Mouse (Mus musculus): Measurements from ENCODE around the gene Gm1110. TPM values are rescaled to one million over a fixed set of nuclear protein-coding genes. Genes with fewer than 3 reads are reported as not detected.
"Not testable (repeated sequence)": the region's sequence is repeated elsewhere in the genome, so short reads cannot be mapped to it uniquely, and the experiment has no call there.

Gene Gm1110
- not detected in 2 replicates for polyA plus RNA-seq (2012)

DNA sequence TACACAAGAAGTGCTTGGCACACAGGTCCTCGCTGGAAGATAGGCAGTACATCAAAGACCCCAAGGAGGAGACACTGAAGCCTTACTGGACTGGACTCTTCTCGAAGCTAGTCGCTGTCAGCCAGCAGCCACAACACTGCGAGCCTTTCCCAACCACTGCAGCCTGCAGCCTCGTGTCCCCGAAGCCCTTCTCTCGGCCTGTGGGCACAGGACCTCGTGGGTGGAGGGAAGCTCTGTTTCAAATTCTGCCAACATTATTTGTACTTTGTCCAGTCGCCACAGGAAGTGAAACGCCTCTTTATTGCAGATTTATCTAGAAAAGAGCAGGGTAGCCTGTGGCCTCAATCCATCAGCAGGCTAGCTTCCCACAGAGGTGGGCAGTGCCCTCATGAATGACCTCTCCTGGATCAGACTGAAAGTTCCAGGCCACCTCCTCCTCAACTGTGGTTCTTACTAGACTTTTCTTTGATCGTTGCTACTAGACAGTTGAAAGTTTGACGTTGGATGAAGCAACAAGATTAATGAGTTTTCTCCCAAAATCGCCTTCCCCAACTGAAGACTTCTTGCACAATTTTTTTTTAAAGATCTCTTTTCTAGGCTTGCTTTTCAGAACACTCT lies at the start of gene Gm1110:
Gene Gm1110 (minus strand): TSS at position 203 of the 618 bp plus-strand sequence.
- Histone ChIP-seq H3K36me3 (ENCODE audit: control insufficient read depth) (no peaks in the 10 kb centered on the region), H3K4me3 (replicated peaks) (no peak within 1 kb of the TSS), H3K4me1 (ENCODE audit: control insufficient read depth) (no peaks in the 10 kb centered on the region), H3K9me3 (ENCODE audit: control insufficient read depth, low read length) (0 out of 2 replicates have a peak, but pooled peaks cover 2% of the 10 kb centered on the region), H3K27me3 (ENCODE audit: control insufficient read depth) (no peaks in the 10 kb centered on the region)
- TF ChIP-seq GATA1 (IDR thresholded peaks at IDR 0.05; ENCODE audit: low read length) (no peak), TAL1 (IDR thresholded peaks at IDR 0.05; ENCODE audit: low read length) (no peak)

DNA sequence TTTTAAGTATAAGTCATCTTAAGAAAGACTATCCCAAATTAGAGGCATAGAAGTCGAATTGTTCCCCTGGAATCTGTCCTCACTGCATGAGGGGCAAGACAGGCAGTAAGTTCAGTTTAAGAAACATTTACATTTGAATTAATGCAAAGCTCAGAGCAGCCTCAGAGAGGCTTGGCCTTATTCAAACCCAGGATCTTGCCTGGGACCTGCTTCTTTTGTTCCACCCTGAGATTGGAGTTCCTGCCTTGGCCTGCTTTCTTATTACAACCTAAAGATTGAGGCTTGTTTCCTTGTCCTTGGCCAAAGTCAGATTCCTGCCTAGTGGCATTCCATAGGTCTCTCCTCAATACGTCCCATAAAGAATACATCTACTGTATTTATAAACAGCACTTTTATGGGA lies 24.9 kb upstream of the Gm1110 start:
- Histone ChIP-seq H3K36me3 (ENCODE audit: control insufficient read depth) (no peaks in the 10 kb centered on the region), H3K9me3 (ENCODE audit: control insufficient read depth, low read length) (peaks cover 4% of the 10 kb centered on the region), H3K27me3 (ENCODE audit: control insufficient read depth) (no peaks in the 10 kb centered on the region), H3K4me1 (ENCODE audit: control insufficient read depth) (no peaks in the 10 kb centered on the region), H3K4me3 (replicated peaks) (no peak overlapping the region)
- TF ChIP-seq GATA1 (IDR thresholded peaks at IDR 0.05; ENCODE audit: low read length), result no peak

DNA sequence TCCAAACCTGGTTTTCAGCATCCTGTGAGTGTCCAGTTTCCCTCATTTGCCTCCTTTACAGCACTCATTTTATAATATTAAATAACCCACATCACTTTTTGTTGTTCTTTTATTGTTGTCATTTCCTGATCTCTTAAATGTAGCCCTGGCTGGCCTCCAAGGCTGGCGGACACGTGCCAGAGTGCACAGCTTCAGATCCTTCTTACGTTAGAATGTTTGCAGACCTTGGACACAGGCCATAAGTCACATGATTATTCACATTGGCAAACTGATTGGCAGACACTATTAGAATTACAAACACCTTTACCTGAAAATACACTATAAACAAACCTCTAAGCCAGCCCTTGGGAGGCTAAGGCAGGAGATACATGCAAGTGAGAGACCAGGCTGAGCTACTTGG lies 1.2 kb upstream of the Gm1110 start:
- Histone ChIP-seq H3K36me3 (ENCODE audit: control insufficient read depth) (no peaks in the 10 kb centered on the region), H3K9me3 (ENCODE audit: control insufficient read depth, low read length) (0 out of 2 replicates have a peak, but pooled peaks cover 2% of the 10 kb centered on the region), H3K4me3 (replicated peaks) (no peak overlapping the region), H3K27me3 (ENCODE audit: control insufficient read depth) (no peaks in the 10 kb centered on the region), H3K4me1 (ENCODE audit: control insufficient read depth) (no peaks in the 10 kb centered on the region)
- TF ChIP-seq TAL1 (IDR thresholded peaks at IDR 0.05; ENCODE audit: low read length) (no peak), GATA1 (IDR thresholded peaks at IDR 0.05; ENCODE audit: low read length) (no peak)

DNA sequence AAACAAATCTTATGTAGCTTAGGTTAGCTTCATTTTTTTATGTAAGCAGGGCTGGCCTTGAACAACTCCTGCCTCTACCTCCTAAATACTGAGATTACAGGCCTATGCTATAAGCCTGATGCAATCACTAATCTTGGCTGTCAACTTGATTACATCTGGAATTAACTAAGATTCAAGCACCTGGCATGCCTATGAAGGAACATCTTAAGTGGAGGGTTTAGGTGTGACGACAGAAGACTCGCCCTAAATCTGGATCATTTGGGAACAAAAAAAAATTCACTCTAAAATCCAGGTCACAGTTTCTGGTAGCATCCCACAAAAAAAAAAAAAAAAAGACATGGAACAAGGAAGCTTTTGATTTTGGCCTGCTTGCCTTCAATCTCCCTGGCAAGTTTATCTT lies 3.1 kb downstream of the Gm1110 start:
- Histone ChIP-seq H3K4me3 (replicated peaks) (no peak overlapping the region), H3K4me1 (ENCODE audit: control insufficient read depth) (no peaks in the 10 kb centered on the region), H3K27me3 (ENCODE audit: control insufficient read depth) (no peaks in the 10 kb centered on the region), H3K36me3 (ENCODE audit: control insufficient read depth) (no peaks in the 10 kb centered on the region), H3K9me3 (ENCODE audit: control insufficient read depth, low read length) (no peaks in the 10 kb centered on the region)
- TF ChIP-seq GATA1 (IDR thresholded peaks at IDR 0.05; ENCODE audit: low read length), result no peak
- no peak for TF ChIP-seq TAL1 (IDR thresholded peaks at IDR 0.05; ENCODE audit: low read length)

DNA sequence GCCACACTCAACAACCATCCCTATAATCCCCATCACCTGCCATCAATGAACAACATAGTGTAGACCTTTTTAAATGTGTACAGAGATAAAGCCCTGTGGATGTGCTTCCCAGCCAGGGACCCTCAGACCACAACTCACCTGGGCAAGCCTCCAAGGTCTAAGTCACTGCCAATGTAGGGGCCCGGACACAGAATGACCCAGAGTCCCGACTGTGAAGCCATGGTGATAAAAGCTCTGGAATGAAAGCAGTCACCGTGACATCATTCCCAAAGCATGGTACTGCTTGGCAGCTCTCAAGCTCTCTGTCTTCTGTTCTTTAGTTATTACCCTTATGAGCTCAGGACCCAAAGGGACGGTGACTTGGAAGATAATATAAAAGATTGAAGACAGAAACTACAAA lies 9.8 kb downstream of the Gm1110 start:
- H3K9me3 ChIP-seq (ENCODE audit: control insufficient read depth, low read length), result no peaks in the 10 kb centered on the region
- H3K36me3 ChIP-seq (ENCODE audit: control insufficient read depth), result no peaks in the 10 kb centered on the region
- no peaks in the 10 kb centered on the region for H3K27me3 ChIP-seq (ENCODE audit: control insufficient read depth)
- no peaks in the 10 kb centered on the region for H3K4me1 ChIP-seq (ENCODE audit: control insufficient read depth)
- TF ChIP-seq GATA1 (IDR thresholded peaks at IDR 0.05; ENCODE audit: low read length), result no peak
- no peak for TF ChIP-seq TAL1 (IDR thresholded peaks at IDR 0.05; ENCODE audit: low read length)
- no peak overlapping the region for H3K4me3 ChIP-seq (replicated peaks)

DNA sequence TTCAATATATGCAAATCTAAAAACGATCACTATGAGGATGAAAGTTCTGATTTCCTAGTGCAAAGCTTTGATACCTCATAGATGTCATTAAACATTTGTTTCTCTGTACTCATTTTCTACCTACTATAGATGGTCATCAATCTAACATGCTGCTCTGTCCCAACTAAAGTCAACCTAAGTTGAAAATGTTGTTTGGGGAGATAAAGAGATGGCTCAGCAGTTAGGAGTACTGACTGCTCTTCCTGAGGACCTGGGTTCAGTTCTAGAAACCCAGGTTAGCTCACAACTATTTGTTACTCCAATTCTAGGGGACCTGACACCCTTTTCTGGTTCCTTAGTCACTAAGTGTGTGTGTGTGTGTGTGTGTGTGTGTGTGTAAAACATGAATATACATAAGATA lies 11.7 kb downstream of the Gm1110 start:
- H3K4me1 ChIP-seq (ENCODE audit: control insufficient read depth), result no peaks in the 10 kb centered on the region
- no peaks in the 10 kb centered on the region for H3K9me3 ChIP-seq (ENCODE audit: control insufficient read depth, low read length)
- no peak for TF ChIP-seq TAL1 (IDR thresholded peaks at IDR 0.05; ENCODE audit: low read length)
- H3K36me3 ChIP-seq (ENCODE audit: control insufficient read depth), result no peaks in the 10 kb centered on the region
- no peaks in the 10 kb centered on the region for H3K27me3 ChIP-seq (ENCODE audit: control insufficient read depth)
- H3K4me3 ChIP-seq (replicated peaks), result no peak overlapping the region

DNA sequence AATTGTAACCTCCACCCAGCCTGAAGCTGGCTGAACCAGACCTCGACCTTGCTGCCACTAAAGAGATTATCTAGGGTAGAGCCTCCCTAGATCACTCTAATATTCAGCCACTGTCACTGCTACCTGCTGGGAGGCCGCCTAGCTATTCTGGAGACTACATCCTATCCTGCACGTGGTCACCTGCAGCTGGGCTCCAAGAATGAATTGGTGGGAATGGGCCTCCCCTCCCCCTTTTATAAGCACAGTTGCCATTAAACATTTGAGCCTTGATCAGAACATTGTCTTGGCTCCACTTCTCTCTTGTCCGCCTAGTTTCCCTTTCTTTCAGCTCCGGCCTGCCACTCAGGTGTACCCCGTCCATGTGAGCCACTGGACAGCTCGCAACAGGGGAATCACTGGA lies 53.1 kb downstream of the Gm1110 start:
- not testable (repeated sequence) for H3K9me3 ChIP-seq (ENCODE audit: control insufficient read depth, low read length); H3K4me1 ChIP-seq (ENCODE audit: control insufficient read depth); H3K36me3 ChIP-seq (ENCODE audit: control insufficient read depth); H3K27me3 ChIP-seq (ENCODE audit: control insufficient read depth); H3K4me3 ChIP-seq (replicated peaks)

DNA sequence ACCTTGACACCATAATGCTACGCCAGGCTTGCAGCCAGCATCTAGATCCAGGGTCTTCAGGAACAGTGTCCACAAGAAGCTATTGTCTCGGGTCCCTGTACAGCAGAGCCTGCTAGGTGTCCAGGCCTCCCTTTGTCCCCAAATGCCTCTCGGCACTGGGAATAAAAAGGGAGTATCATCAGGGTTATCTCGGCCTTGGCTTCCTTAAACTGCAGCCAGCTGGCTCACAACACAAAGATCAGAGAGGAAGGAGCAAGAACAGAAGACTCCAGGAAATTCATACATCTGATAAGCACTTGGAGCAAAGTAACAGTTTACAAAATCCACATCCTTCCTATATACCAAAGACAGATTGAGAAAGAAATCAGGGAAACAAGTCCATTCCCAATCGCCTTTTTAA lies 62.2 kb downstream of the Gm1110 start, which contains the start of gene Glb1l3:
Gene Glb1l3 (minus strand): TSS at position 140 of the 400 bp plus-strand sequence.
- TF ChIP-seq GATA1 (IDR thresholded peaks at IDR 0.05; ENCODE audit: low read length), result no peak
- no peaks in the 10 kb centered on the region for H3K36me3 ChIP-seq (ENCODE audit: control insufficient read depth)

DNA sequence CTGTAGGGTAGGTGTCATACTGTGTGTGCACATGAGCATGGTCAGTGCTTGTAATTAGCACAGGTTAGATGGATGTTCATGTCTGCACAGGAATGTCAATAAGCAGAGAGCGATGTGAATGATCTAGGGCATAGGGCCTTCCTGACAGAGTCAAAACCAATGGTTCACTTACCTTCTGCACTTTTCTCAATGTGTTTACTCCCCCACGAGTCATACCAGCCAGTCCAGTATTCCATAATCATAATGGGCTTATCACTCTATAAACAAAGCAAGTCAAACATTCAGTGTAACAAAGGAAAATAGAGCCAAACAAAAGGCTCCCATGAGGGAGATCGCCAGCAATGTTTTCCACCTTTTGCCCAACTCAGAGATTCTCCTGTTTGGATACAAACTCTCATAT lies 91.8 kb downstream of the Gm1110 start:
- Histone ChIP-seq H3K9me3 (ENCODE audit: control insufficient read depth, low read length) (no peaks in the 10 kb centered on the region), H3K4me3 (replicated peaks) (no peak overlapping the region), H3K36me3 (ENCODE audit: control insufficient read depth) (no peaks in the 10 kb centered on the region), H3K4me1 (ENCODE audit: control insufficient read depth) (no peaks in the 10 kb centered on the region), H3K27me3 (ENCODE audit: control insufficient read depth) (no peaks in the 10 kb centered on the region)
- TF ChIP-seq TAL1 (IDR thresholded peaks at IDR 0.05; ENCODE audit: low read length), result no peak
- TF ChIP-seq GATA1 (IDR thresholded peaks at IDR 0.05; ENCODE audit: low read length), result no peak

More for the DNA sequence above, 62.2 kb downstream of the Gm1110 start, which contains the start of gene Glb1l3:
- Histone ChIP-seq H3K4me1 (ENCODE audit: control insufficient read depth) (no peaks in the 10 kb centered on the region), H3K9me3 (ENCODE audit: control insufficient read depth, low read length) (peaks cover 3% of the 10 kb centered on the region; the same call in 1 of the 2 replicates), H3K4me3 (replicated peaks) (no peak within 1 kb of the TSS), H3K27me3 (ENCODE audit: control insufficient read depth) (no peaks in the 10 kb centered on the region)

Other genes starting within 250 kb of the Gm1110 start
- gene B3gat1, start 189.4 kb downstream of the Gm1110 start, polyA plus RNA-seq (2012), result not detected in 2 replicates
- gene Glb1l2, start 116.6 kb downstream of the Gm1110 start, polyA plus RNA-seq (2012), result not detected in 2 replicates
- gene Glb1l3, start 62.2 kb downstream of the Gm1110 start, polyA plus RNA-seq (2012), result not detected in 2 replicates
- 0.09 and 0.10 TPM in 2 replicates for gene Acad8, start 76.5 kb upstream of the Gm1110 start, polyA plus RNA-seq (2012)
- gene Thyn1, start 76.6 kb upstream of the Gm1110 start, polyA plus RNA-seq (2012), result 0.09 and 0.14 TPM in 2 replicates
- 1.0 and 1.1 TPM in 2 replicates for gene Vps26b, start 107.0 kb upstream of the Gm1110 start, polyA plus RNA-seq (2012)
- 1.2 and 1.5 TPM in 2 replicates for gene Ncapd3, start 107.1 kb upstream of the Gm1110 start, polyA plus RNA-seq (2012)
- gene Jam3, start 232.3 kb upstream of the Gm1110 start, polyA plus RNA-seq (2012), result 0.02 and 0.03 TPM in 2 replicates